Mouse (Mus musculus): ENCODE measurements around the gene Ctu2.

Gene Ctu2

GRCm38 (mm10) chr8:122451161-122451703 lies 24.7 kb upstream of the Ctu2 start:
- no peak for DNase-seq (ENCODE audit: low spot score)

GRCm38 (mm10) chr8:122452154-122452553 lies 23.8 kb upstream of the Ctu2 start:
- DNase-seq (ENCODE audit: low spot score) = no peak

GRCm38 (mm10) chr8:122454409-122454808 lies 21.5 kb upstream of the Ctu2 start:
- no peak for DNase-seq (ENCODE audit: low spot score)

GRCm38 (mm10) chr8:122457171-122457570 lies 18.8 kb upstream of the Ctu2 start:
- peak; percentile 57 for DNase-seq (ENCODE audit: low spot score)

- DNase-seq (ENCODE audit: low spot score) = no peak
Observed at GRCm38 (mm10) chr8:122459218-122459900, 16.6 kb upstream of the Ctu2 start.

GRCm38 (mm10) chr8:122459990-122460389 lies 16.0 kb upstream of the Ctu2 start:
- DNase-seq (ENCODE audit: low spot score) = no peak

- peak; percentile 77 for DNase-seq (ENCODE audit: low spot score)
Observed at GRCm38 (mm10) chr8:122460524-122461472, 15.1 kb upstream of the Ctu2 start, which contains the start of gene Snai3. Gene Snai3 (minus strand): TSS chr8:122460733.

GRCm38 (mm10) chr8:122461473-122462148 lies 14.3 kb upstream of the Ctu2 start:
- no peak for DNase-seq (ENCODE audit: low spot score)

- DNase-seq (ENCODE audit: low spot score) = no peak
Observed at GRCm38 (mm10) chr8:122462510-122462909, 13.4 kb upstream of the Ctu2 start.

GRCm38 (mm10) chr8:122463651-122464640 lies 12.0 kb upstream of the Ctu2 start:
- peak; percentile 57 for DNase-seq (ENCODE audit: low spot score)

GRCm38 (mm10) chr8:122464985-122465384 lies 11.0 kb upstream of the Ctu2 start:
- no peak for DNase-seq (ENCODE audit: low spot score)

GRCm38 (mm10) chr8:122467816-122468215 lies 8.1 kb upstream of the Ctu2 start:
- no peak for DNase-seq (ENCODE audit: low spot score)

GRCm38 (mm10) chr8:122469407-122469806 lies 6.5 kb upstream of the Ctu2 start:
- DNase-seq (ENCODE audit: low spot score) = no peak

GRCm38 (mm10) chr8:122469965-122470364 lies 6.0 kb upstream of the Ctu2 start:
- no peak for DNase-seq (ENCODE audit: low spot score)

- DNase-seq (ENCODE audit: low spot score) = no peak
Observed at GRCm38 (mm10) chr8:122470691-122471090, 5.3 kb upstream of the Ctu2 start.

- DNase-seq (ENCODE audit: low spot score) = no peak
Observed at GRCm38 (mm10) chr8:122473911-122474421, 2.0 kb upstream of the Ctu2 start.

- DNase-seq (ENCODE audit: low spot score) = peak; percentile 38
Observed at GRCm38 (mm10) chr8:122474951-122475560, 887 bp upstream of the Ctu2 start.

- no peak for DNase-seq (ENCODE audit: low spot score)
Observed at GRCm38 (mm10) chr8:122482448-122482847, 6.5 kb downstream of the Ctu2 start.

- DNase-seq (ENCODE audit: low spot score) = no peak
Observed at GRCm38 (mm10) chr8:122483877-122484276, 7.9 kb downstream of the Ctu2 start.

- no peak for DNase-seq (ENCODE audit: low spot score)
Observed at GRCm38 (mm10) chr8:122484831-122485230, 8.9 kb downstream of the Ctu2 start.

Data from urinary bladder, postnatal 14 days (tissue).